Mouse (Mus musculus) midbrain, embryonic 10.5 days (tissue): ENCODE data around the gene Med13l. TPM values are rescaled to one million over a fixed set of nuclear protein-coding genes. Genes with fewer than 3 reads are reported as not detected.
A peak's percentile ranks its signal among the peaks of the same experiment; 100 is the strongest.

Experiments
- DNase-seq: peaks from one replicate; pipeline ENCODE4 v3.0.0-alpha.2; 2017; ENCODE audit warnings: low spot score
- H3K27ac ChIP-seq: fragments of 300-500 bp; sonication (generic); replicated peaks from 2 replicates; pipeline ENCODE4 v1.5.1; 2016; ENCODE audit warnings: mild to moderate bottlenecking
- H3K27me3 ChIP-seq: fragments of 300-500 bp; sonication (generic); 2 replicates; pipeline ENCODE4 v1.6.1; 2016; ENCODE audit warnings: low read depth, mild to moderate bottlenecking; ENCODE audit not compliant: poor library complexity, severe bottlenecking
- H3K36me3 ChIP-seq: fragments of 300-500 bp; sonication (generic); 2 replicates; pipeline ENCODE4 v1.6.1; 2016; ENCODE audit warnings: mild to moderate bottlenecking, moderate library complexity
- H3K4me1 ChIP-seq: fragments of 300-500 bp; sonication (generic); 2 replicates; pipeline ENCODE4 v1.6.1; 2016
- H3K4me3 ChIP-seq: fragments of 300-500 bp; sonication (generic); 2 replicates; pipeline ENCODE4 v1.5.1; 2016; ENCODE audit warnings: mild to moderate bottlenecking, moderate library complexity
- H3K9me3 ChIP-seq: fragments of 300-500 bp; sonication (generic); replicated peaks from 2 replicates; pipeline ENCODE4 v1.6.1; 2016; ENCODE audit warnings: mild to moderate bottlenecking
- WGBS: fragments of 180-500 bp; shearing (Covaris S2); methylation state at CpG from one replicate; pipeline ENCODE4 v1.1.7; 2016; 5-methylcytosine and 5-hydroxymethylcytosine counted together
- polyA plus RNA-seq: library from polyadenylated mRNA; unstranded; fragments of >200 nt; fragmentation: Nextera tagmentation; extraction: Ambion mirVana; gene quantifications from 2 replicates; pipeline ENCODE4 v1.2.1, GENCODE M21; 2016

Gene Med13l
- polyA plus RNA-seq, 1 experiment from 2014 or later, result 9.9 TPM

GRCm38 (mm10) chr5:118706009-118706408 lies 145.5 kb downstream of the Med13l start:
- no peaks in the 10 kb centered on the region for H3K36me3 ChIP-seq
- no peak for DNase-seq
- H3K4me3 ChIP-seq, result no peak overlapping the region
- peaks cover 86% of the 10 kb centered on the region for H3K4me1 ChIP-seq
- no peaks in the 10 kb centered on the region for H3K9me3 ChIP-seq
- H3K27ac ChIP-seq, result no peak overlapping the region
- WGBS, result 81% methylated on average over 6 of the region's 6 CpGs
- H3K27me3 ChIP-seq, result no peaks in the 10 kb centered on the region

- H3K4me1 ChIP-seq, result peaks cover 83% of the 10 kb centered on the region
- H3K36me3 ChIP-seq, result no peaks in the 10 kb centered on the region
- DNase-seq, result no peak
- H3K9me3 ChIP-seq, result no peaks in the 10 kb centered on the region
- 77% methylated on average over 3 of the region's 3 CpGs for WGBS
- no peaks in the 10 kb centered on the region for H3K27me3 ChIP-seq
- no peak overlapping the region for H3K4me3 ChIP-seq
- no peak overlapping the region for H3K27ac ChIP-seq
These were observed 145.9 kb downstream of the Med13l start for GRCm38 (mm10) chr5:118706414-118706813.

- no peaks in the 10 kb centered on the region for H3K9me3 ChIP-seq
- WGBS, result 73% methylated on average over 5 of the region's 5 CpGs
- DNase-seq, result no peak
- H3K27ac ChIP-seq, result no peak overlapping the region
- H3K27me3 ChIP-seq, result no peaks in the 10 kb centered on the region
- peaks cover 81% of the 10 kb centered on the region for H3K4me1 ChIP-seq
- H3K36me3 ChIP-seq, result no peaks in the 10 kb centered on the region
- no peak overlapping the region for H3K4me3 ChIP-seq
These were observed 147.0 kb downstream of the Med13l start for GRCm38 (mm10) chr5:118707501-118707900.

- no peaks in the 10 kb centered on the region for H3K36me3 ChIP-seq
- H3K27me3 ChIP-seq, result no peaks in the 10 kb centered on the region
- 70% methylated on average over 16 of the region's 16 CpGs for WGBS
- peaks cover 72% of the 10 kb centered on the region for H3K4me1 ChIP-seq
- peak; percentile 67 for DNase-seq
- H3K4me3 ChIP-seq, result no peak overlapping the region
- H3K9me3 ChIP-seq, result no peaks in the 10 kb centered on the region
- H3K27ac ChIP-seq, result peak overlapping the region; percentile 17; the same call in 1 of the 2 replicates
These were observed 147.9 kb downstream of the Med13l start for GRCm38 (mm10) chr5:118708215-118708949.

- no peak overlapping the region for H3K27ac ChIP-seq
- H3K27me3 ChIP-seq, result no peaks in the 10 kb centered on the region
- DNase-seq, result no peak
- H3K9me3 ChIP-seq, result no peaks in the 10 kb centered on the region
- 78% methylated on average over 7 of the region's 7 CpGs for WGBS
- no peaks in the 10 kb centered on the region for H3K36me3 ChIP-seq
- H3K4me1 ChIP-seq, result peaks cover 64% of the 10 kb centered on the region
- H3K4me3 ChIP-seq, result no peak overlapping the region
These were observed 149.4 kb downstream of the Med13l start for GRCm38 (mm10) chr5:118709847-118710251.

- DNase-seq, result no peak
- Histone ChIP-seq H3K36me3 (no peaks in the 10 kb centered on the region), H3K27ac (no peak overlapping the region), H3K27me3 (no peaks in the 10 kb centered on the region), H3K4me1 (peaks cover 39% of the 10 kb centered on the region), H3K4me3 (no peak overlapping the region), H3K9me3 (no peaks in the 10 kb centered on the region)
- WGBS, result 94% methylated on average over 7 of the region's 7 CpGs
These were observed 155.0 kb downstream of the Med13l start for GRCm38 (mm10) chr5:118715518-118715917.

GRCm38 (mm10) chr5:118716295-118717271 lies 156.1 kb downstream of the Med13l start:
- Histone ChIP-seq H3K36me3 (peaks cover 2% of the 10 kb centered on the region), H3K4me3 (no peak overlapping the region), H3K27me3 (no peaks in the 10 kb centered on the region), H3K9me3 (no peaks in the 10 kb centered on the region), H3K27ac (peak overlapping the region; percentile 61; the same call in 1 of the 2 replicates), H3K4me1 (peaks cover 31% of the 10 kb centered on the region)
- 51% methylated on average over 14 of the region's 14 CpGs for WGBS
- no peak for DNase-seq

GRCm38 (mm10) chr5:118717456-118717855 lies 157.0 kb downstream of the Med13l start:
- DNase-seq, result no peak
- Histone ChIP-seq H3K36me3 (peaks cover 10% of the 10 kb centered on the region), H3K27ac (no peak overlapping the region), H3K4me1 (peaks cover 24% of the 10 kb centered on the region), H3K9me3 (no peaks in the 10 kb centered on the region), H3K4me3 (no peak overlapping the region), H3K27me3 (no peaks in the 10 kb centered on the region)
- 87% methylated on average over 10 of the region's 10 CpGs for WGBS

- WGBS, result 93% methylated on average over 6 of the region's 6 CpGs
- Histone ChIP-seq H3K9me3 (no peaks in the 10 kb centered on the region), H3K4me3 (no peak overlapping the region), H3K36me3 (peaks cover 15% of the 10 kb centered on the region), H3K27me3 (no peaks in the 10 kb centered on the region), H3K4me1 (peaks cover 24% of the 10 kb centered on the region), H3K27ac (no peak overlapping the region)
- DNase-seq, result no peak
These were observed 157.6 kb downstream of the Med13l start for GRCm38 (mm10) chr5:118718070-118718469.

GRCm38 (mm10) chr5:118721416-118721815 lies 160.9 kb downstream of the Med13l start:
- no peaks in the 10 kb centered on the region for H3K9me3 ChIP-seq
- no peak overlapping the region for H3K4me3 ChIP-seq
- peaks cover 10% of the 10 kb centered on the region for H3K4me1 ChIP-seq
- H3K27ac ChIP-seq, result no peak overlapping the region
- WGBS, result 83% methylated on average over 12 of the region's 12 CpGs
- DNase-seq, result no peak
- H3K36me3 ChIP-seq, result peaks cover 39% of the 10 kb centered on the region
- no peaks in the 10 kb centered on the region for H3K27me3 ChIP-seq

GRCm38 (mm10) chr5:118721848-118722247 lies 161.4 kb downstream of the Med13l start:
- no peak for DNase-seq
- Histone ChIP-seq H3K4me3 (no peak overlapping the region), H3K4me1 (peaks cover 6% of the 10 kb centered on the region), H3K27ac (no peak overlapping the region), H3K36me3 (peaks cover 44% of the 10 kb centered on the region), H3K9me3 (no peaks in the 10 kb centered on the region), H3K27me3 (no peaks in the 10 kb centered on the region)
- WGBS, result 92% methylated on average over 5 of the region's 5 CpGs

GRCm38 (mm10) chr5:118722456-118722855 lies 162.0 kb downstream of the Med13l start:
- H3K27ac ChIP-seq, result no peak overlapping the region
- 91% methylated on average over 3 of the region's 3 CpGs for WGBS

GRCm38 (mm10) chr5:118725425-118725824 lies 164.9 kb downstream of the Med13l start:
- Histone ChIP-seq H3K9me3 (no peaks in the 10 kb centered on the region), H3K36me3 (peaks cover 79% of the 10 kb centered on the region), H3K4me1 (no peaks in the 10 kb centered on the region), H3K27me3 (no peaks in the 10 kb centered on the region), H3K4me3 (no peak overlapping the region), H3K27ac (no peak overlapping the region)
- DNase-seq, result no peak
- WGBS, result 78% methylated on average over 6 of the region's 6 CpGs

More at GRCm38 (mm10) chr5:118722456-118722855, 162.0 kb downstream of the Med13l start:
- no peak overlapping the region for H3K4me3 ChIP-seq
- no peaks in the 10 kb centered on the region for H3K27me3 ChIP-seq
- H3K36me3 ChIP-seq, result peaks cover 50% of the 10 kb centered on the region
- peaks cover 4% of the 10 kb centered on the region; the same call in 1 of the 2 replicates for H3K4me1 ChIP-seq
- no peaks in the 10 kb centered on the region for H3K9me3 ChIP-seq
- no peak for DNase-seq
